Mouse (Mus musculus) mesoderm, embryonic 11.5 days (tissue): ENCODE measurements around the gene Paqr7.

Experiments
- DNase-seq: peaks from one replicate; pipeline ENCODE4 v3.0.0-alpha.2; 2012; ENCODE audit warnings: low read depth, low spot score

Gene Paqr7

GRCm38 (mm10) chr4:134534932-134535786 lies 38.7 kb downstream of the Paqr7 start, which contains the start of gene Mtfr1l:
Mtfr1l (minus strand) TSS chr4:134535387.
- peak; percentile 97 for DNase-seq

- no peak for DNase-seq
Measured at GRCm38 (mm10) chr4:134535787-134536151, 39.3 kb downstream of the Paqr7 start.

GRCm38 (mm10) chr4:134538997-134539580 lies 42.6 kb downstream of the Paqr7 start:
- DNase-seq: no peak

GRCm38 (mm10) chr4:134542726-134543125 lies 46.2 kb downstream of the Paqr7 start:
- no peak for DNase-seq

GRCm38 (mm10) chr4:134543261-134543660 lies 46.8 kb downstream of the Paqr7 start:
- peak; percentile 89 for DNase-seq

GRCm38 (mm10) chr4:134546814-134547705 lies 50.6 kb downstream of the Paqr7 start:
- DNase-seq: no peak

- no peak for DNase-seq
Measured at GRCm38 (mm10) chr4:134548169-134548938, 51.9 kb downstream of the Paqr7 start.

GRCm38 (mm10) chr4:134549899-134550298 lies 53.4 kb downstream of the Paqr7 start:
- DNase-seq: no peak

GRCm38 (mm10) chr4:134551494-134552316 lies 55.2 kb downstream of the Paqr7 start, which contains the start of gene Selenon:
Selenon (minus strand) TSS chr4:134552166.
- DNase-seq: no peak

- DNase-seq: no peak
Measured at GRCm38 (mm10) chr4:134553631-134554030, 57.1 kb downstream of the Paqr7 start.

GRCm38 (mm10) chr4:134555956-134556580 lies 59.6 kb downstream of the Paqr7 start:
- DNase-seq: no peak

- DNase-seq: no peak
Measured at GRCm38 (mm10) chr4:134557626-134558249, 61.2 kb downstream of the Paqr7 start.

- DNase-seq: no peak
Measured at GRCm38 (mm10) chr4:134558570-134559113, 62.1 kb downstream of the Paqr7 start.

- DNase-seq: no peak
Measured at GRCm38 (mm10) chr4:134559154-134559553, 62.7 kb downstream of the Paqr7 start.
